Mouse (Mus musculus) kidney, postnatal 0 days (tissue): ENCODE measurements around the gene Carm1. TPM values are rescaled to one million over a fixed set of nuclear protein-coding genes. Genes with fewer than 3 reads are reported as not detected.
A peak's percentile ranks its signal among the peaks of the same experiment; 100 is the strongest.

Experiments used
- ATAC-seq: fragments of 200-750 bp; cut with Nextera tagmentation; replicated peaks from 2 replicates; pipeline ENCODE4 v1.8.0; 2017; ENCODE audit warnings: low read depth, moderate number of reproducible peaks, moderate TSS enrichment, moderate library complexity; ENCODE audit not compliant: low FRiP score
- DNase-seq: peaks from one replicate; pipeline ENCODE4 v3.0.0-alpha.2; 2016; ENCODE audit warnings: low spot score
- H3K27ac ChIP-seq: fragments of 300-500 bp; sonication (generic); 2 replicates; pipeline ENCODE4 v1.5.1; 2014; ENCODE audit warnings: mild to moderate bottlenecking
- H3K27me3 ChIP-seq: fragments of 300-500 bp; sonication (generic); 2 replicates; pipeline ENCODE4 v1.6.1; 2014; ENCODE audit warnings: low read length, mixed read lengths; ENCODE audit not compliant: insufficient read depth
- H3K36me3 ChIP-seq: fragments of 300-500 bp; sonication (generic); 2 replicates; pipeline ENCODE4 v1.6.1; 2014; ENCODE audit warnings: low read length, mixed read lengths; ENCODE audit not compliant: insufficient read depth
- H3K4me1 ChIP-seq: fragments of 300-500 bp; sonication (generic); replicated peaks from 2 replicates; pipeline ENCODE4 v1.6.1; 2014; ENCODE audit warnings: antibody characterized with exemption, low read length, mixed read lengths; ENCODE audit not compliant: insufficient read depth
- H3K4me2 ChIP-seq: fragments of 300-500 bp; sonication (generic); 2 replicates; pipeline ENCODE4 v1.6.1; 2014; ENCODE audit warnings: mild to moderate bottlenecking, low read length, moderate library complexity, mixed read lengths
- H3K4me3 ChIP-seq: fragments of 300-500 bp; sonication (generic); replicated peaks from 2 replicates; pipeline ENCODE4 v1.5.1; 2014; ENCODE audit warnings: low read depth, low read length
- H3K9ac ChIP-seq: fragments of 300-500 bp; sonication (generic); 2 replicates; pipeline ENCODE4 v1.6.1; 2014; ENCODE audit warnings: low read depth, low read length
- H3K9me3 ChIP-seq: fragments of 300-500 bp; sonication (generic); replicated peaks from 2 replicates; pipeline ENCODE4 v1.6.1; 2016; ENCODE audit warnings: low read length, inconsistent platforms, mixed read lengths
- CTCF ChIP-seq: IDR thresholded peaks from 2 replicates; pipeline ENCODE4 v1.5.1; 2016; ENCODE audit warnings: antibody characterized with exemption, low read depth, mild to moderate bottlenecking, moderate library complexity
- WGBS: fragments of 180-500 bp; shearing (Covaris S2); extraction: QIAGEN DNeasy Blood & Tissue Kit; methylation state at CpG from one replicate; pipeline ENCODE4 v1.1.7; 2014; 5-methylcytosine and 5-hydroxymethylcytosine counted together
- polyA plus RNA-seq: library from polyadenylated mRNA; unstranded; fragments of >200 nt; fragmentation: Nextera tagmentation; extraction: Ambion mirVana; gene quantifications from 2 replicates; pipeline ENCODE4 v1.2.1, GENCODE M21; 2015

Carm1 gene
- polyA plus RNA-seq, 1 experiment from 2014 or later = 26.3 TPM

GRCm38 (mm10) chr9:21625342-21626339, 78.9 kb downstream of the Carm1 start:
- Histone ChIP-seq H3K27me3 (no peaks in the 10 kb centered on the region), H3K4me1 (no peaks in the 10 kb centered on the region), H3K4me3 (no peak overlapping the region), H3K9ac (no peak overlapping the region), H3K27ac (no peak overlapping the region), H3K4me2 (no peak overlapping the region), H3K36me3 (no peaks in the 10 kb centered on the region), H3K9me3 (no peaks in the 10 kb centered on the region)
- 80% methylated on average over 10 of the region's 10 CpGs for WGBS
- no peak for DNase-seq
- no peak for TF ChIP-seq CTCF
- peak; percentile 57 for ATAC-seq

GRCm38 (mm10) chr9:21626571-21626970, 79.9 kb downstream of the Carm1 start:
- no peaks in the 10 kb centered on the region for H3K9me3 ChIP-seq
- ATAC-seq (no peak), DNase-seq (no peak)
- peak; percentile 64 for TF ChIP-seq CTCF
- H3K27ac ChIP-seq = no peak overlapping the region
- no peaks in the 10 kb centered on the region for H3K4me1 ChIP-seq
- no peak overlapping the region for H3K9ac ChIP-seq
- H3K4me3 ChIP-seq = no peak overlapping the region
- H3K4me2 ChIP-seq = no peak overlapping the region
- no peaks in the 10 kb centered on the region for H3K36me3 ChIP-seq
- no peaks in the 10 kb centered on the region for H3K27me3 ChIP-seq

GRCm38 (mm10) chr9:21627145-21627795, 80.6 kb downstream of the Carm1 start:
- no peak overlapping the region for H3K4me3 ChIP-seq
- no peak for DNase-seq
- no peaks in the 10 kb centered on the region for H3K4me1 ChIP-seq
- H3K27ac ChIP-seq = no peak overlapping the region
- no peaks in the 10 kb centered on the region for H3K27me3 ChIP-seq
- H3K9ac ChIP-seq = no peak overlapping the region
- ATAC-seq = no peak
- no peaks in the 10 kb centered on the region for H3K36me3 ChIP-seq
- TF ChIP-seq CTCF = no peak
- 58% methylated on average over 5 of the region's 5 CpGs for WGBS
- no peaks in the 10 kb centered on the region for H3K9me3 ChIP-seq
- no peak overlapping the region for H3K4me2 ChIP-seq

GRCm38 (mm10) chr9:21630673-21631072, 84.0 kb downstream of the Carm1 start:
- 66% methylated on average over 3 of the region's 3 CpGs for WGBS
- Histone ChIP-seq H3K27ac (no peak overlapping the region), H3K9me3 (no peaks in the 10 kb centered on the region), H3K4me2 (no peak overlapping the region), H3K4me3 (no peak overlapping the region), H3K27me3 (no peaks in the 10 kb centered on the region), H3K4me1 (no peaks in the 10 kb centered on the region), H3K36me3 (peaks cover 14% of the 10 kb centered on the region), H3K9ac (no peak overlapping the region)
- DNase-seq (peak; percentile 77), ATAC-seq (no peak)
- TF ChIP-seq CTCF = peak; percentile 77

- H3K9me3 ChIP-seq = no peaks in the 10 kb centered on the region
- 83% methylated on average over 3 of the region's 3 CpGs for WGBS
- ATAC-seq (no peak), DNase-seq (no peak)
- no peaks in the 10 kb centered on the region for H3K4me1 ChIP-seq
- no peak overlapping the region for H3K4me2 ChIP-seq
- peaks cover 38% of the 10 kb centered on the region for H3K36me3 ChIP-seq
- no peak overlapping the region for H3K27ac ChIP-seq
- TF ChIP-seq CTCF = no peak
- H3K27me3 ChIP-seq = no peaks in the 10 kb centered on the region
- H3K4me3 ChIP-seq = no peak overlapping the region
- no peak overlapping the region for H3K9ac ChIP-seq
Observed at GRCm38 (mm10) chr9:21633106-21633505, 86.4 kb downstream of the Carm1 start.

- ATAC-seq (no peak), DNase-seq (no peak)
- Histone ChIP-seq H3K9me3 (no peaks in the 10 kb centered on the region), H3K4me3 (no peak overlapping the region), H3K4me1 (no peaks in the 10 kb centered on the region), H3K9ac (no peak overlapping the region), H3K4me2 (no peak overlapping the region), H3K27me3 (no peaks in the 10 kb centered on the region), H3K36me3 (peaks cover 60% of the 10 kb centered on the region), H3K27ac (no peak overlapping the region)
- no peak for TF ChIP-seq CTCF
- WGBS = 62% methylated on average over 7 of the region's 7 CpGs
Observed at GRCm38 (mm10) chr9:21635639-21636038, 88.9 kb downstream of the Carm1 start.
